Mouse (Mus musculus) spleen, adult 2 months (tissue): ENCODE measurements around the gene Gabrg1.

Source experiments
- CTCF ChIP-seq: fragments of 200-500 bp; IDR thresholded peaks from 2 replicates; pipeline ENCODE4 v1.5.1; 2011; ENCODE audit warnings: mild to moderate bottlenecking, inconsistent platforms; ENCODE audit not compliant: insufficient read depth, insufficient read length, insufficient replicate concordance; ENCODE audit errors: extremely low read depth
- POLR2A ChIP-seq: fragments of 200-500 bp; IDR thresholded peaks from 2 replicates; pipeline ENCODE4 v1.6.1; 2011; ENCODE audit warnings: low read depth, low read length, inconsistent platforms

DNA sequence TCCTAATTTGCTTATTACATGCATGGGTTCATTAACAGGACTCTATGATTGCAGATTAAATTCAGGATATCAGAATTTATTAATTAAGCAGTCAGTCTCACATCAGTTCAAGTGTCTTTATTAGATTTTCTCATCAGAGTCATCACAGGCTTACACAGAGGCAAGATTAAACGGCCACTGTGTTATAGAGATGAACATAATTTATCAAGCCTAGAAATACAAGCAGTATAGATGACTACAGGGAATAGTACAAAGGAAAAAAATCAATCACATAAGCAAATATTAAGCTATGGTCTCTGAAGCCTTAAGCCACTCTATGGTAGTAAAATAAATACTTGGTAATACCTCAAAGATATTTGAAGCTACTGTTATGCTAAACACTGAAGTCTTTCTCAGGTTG is 27.7 kb upstream of the Gabrg1 start:
- no peak for TF ChIP-seq CTCF
- no peak for TF ChIP-seq POLR2A
